Mouse (Mus musculus) thymus, postnatal 4 days (tissue): Measurements from ENCODE around the gene Kcnb1.

Experiments
- DNase-seq: peaks from one replicate; pipeline ENCODE4 v3.0.0; 2021

Kcnb1 gene

GRCm38 (mm10) chr2:167123936-167124335 is 66.0 kb downstream of the Kcnb1 start:
- DNase-seq: no peak

GRCm38 (mm10) chr2:167122737-167123136 is 67.2 kb downstream of the Kcnb1 start:
- DNase-seq: no peak

DNA sequence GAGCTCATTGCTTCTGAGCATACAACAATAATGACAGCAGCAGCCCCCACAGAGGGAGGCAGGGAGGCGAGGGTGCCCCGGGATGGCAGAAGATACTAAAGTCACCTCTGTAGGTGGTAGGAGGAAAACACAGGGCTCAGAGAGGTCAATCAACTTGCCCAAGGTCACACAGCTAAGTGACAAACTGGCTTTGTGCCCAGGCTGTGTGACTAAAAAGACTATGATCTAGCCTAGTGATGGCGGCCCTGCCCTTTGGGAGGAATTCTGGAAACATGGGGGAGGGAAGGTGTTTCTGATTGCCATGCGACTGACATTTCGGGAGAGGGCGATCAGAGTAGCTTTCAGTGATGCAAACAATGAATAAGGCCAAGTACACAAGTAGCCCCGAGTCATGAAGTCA is 68.0 kb downstream of the Kcnb1 start:
- DNase-seq: no peak

DNA sequence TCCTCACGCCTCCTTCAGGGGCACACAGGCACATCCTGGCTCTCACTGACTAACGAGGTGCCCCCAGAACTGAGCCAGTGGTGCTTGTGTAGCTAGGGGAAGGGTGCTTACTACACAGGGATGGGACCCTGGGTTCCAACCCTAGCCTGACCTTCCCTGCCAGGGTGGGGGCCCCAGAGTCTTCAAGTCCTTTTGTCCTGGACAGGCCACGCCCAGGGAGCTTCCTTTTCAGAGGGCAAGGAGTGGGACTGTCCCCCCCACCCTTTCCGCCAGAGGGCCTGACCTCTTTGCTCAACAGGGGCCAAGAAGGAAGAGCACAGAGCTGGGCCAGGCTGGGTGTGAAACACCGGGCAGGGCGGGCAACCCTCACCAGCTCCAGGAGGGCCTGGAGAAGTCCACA is 68.7 kb downstream of the Kcnb1 start:
- DNase-seq: no peak

- no peak for DNase-seq
Measured at GRCm38 (mm10) chr2:167120186-167120830, 69.6 kb downstream of the Kcnb1 start.

DNA sequence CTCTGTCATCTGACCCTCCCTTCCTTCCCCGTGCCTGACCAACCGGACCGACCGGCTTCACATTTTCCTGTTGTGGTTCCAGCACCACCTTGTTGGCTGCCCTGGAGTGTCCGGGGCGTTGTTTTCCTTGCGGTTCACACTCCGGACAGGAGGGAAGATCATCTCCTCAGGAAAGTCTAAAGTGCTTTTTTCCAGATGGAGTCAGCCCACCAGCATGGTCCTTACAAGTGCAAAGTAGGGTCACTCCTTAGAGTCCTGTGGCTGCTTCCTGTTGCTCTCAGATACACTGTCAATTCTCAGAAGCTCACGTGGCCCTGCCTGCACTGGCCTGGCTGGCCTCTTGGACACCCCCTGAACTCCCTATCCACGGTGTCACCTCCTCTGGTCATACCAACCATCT is 71.9 kb downstream of the Kcnb1 start:
- no peak for DNase-seq

DNA sequence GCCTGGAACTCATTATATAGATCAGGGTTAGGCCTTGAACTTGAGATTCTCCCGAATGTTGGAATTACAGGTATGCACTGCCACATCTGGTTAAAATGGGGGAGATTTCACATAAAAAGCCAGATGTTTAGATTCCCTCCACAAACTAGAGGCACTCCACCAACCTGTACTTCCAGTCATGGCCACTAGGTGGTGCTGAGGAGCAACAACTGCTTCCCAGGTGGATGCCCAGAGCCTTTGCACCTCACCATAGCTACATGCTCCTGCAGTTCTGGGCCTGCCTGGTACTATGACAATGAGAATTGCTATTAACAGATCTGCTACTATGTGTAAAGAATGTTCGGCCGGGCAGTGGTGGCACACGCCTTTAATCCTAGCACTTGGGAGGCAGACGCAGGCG is 77.2 kb downstream of the Kcnb1 start:
- peak; percentile 89 for DNase-seq

- DNase-seq: no peak
Measured at GRCm38 (mm10) chr2:167112259-167112658, 77.7 kb downstream of the Kcnb1 start.

DNA sequence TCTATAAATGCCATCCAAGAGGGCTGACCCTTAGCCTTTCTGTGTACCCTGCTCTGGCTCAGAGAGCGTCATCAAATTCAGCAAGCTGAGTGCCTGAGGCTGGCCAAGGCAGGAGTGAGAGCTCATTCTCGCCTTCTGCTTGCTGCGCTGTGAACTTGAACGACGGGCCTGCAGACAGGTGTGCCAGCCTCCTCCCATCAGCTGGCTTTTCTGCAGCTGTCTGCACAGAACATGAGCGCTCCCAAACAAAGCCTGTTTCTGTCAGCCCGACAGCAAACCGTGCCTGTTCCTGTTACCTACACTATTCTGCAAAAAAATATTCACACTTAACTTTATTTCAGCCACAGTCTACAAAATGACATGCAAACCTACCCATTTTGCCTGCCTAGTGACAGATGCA is 80.4 kb downstream of the Kcnb1 start:
- no peak for DNase-seq

- DNase-seq: no peak
Measured at GRCm38 (mm10) chr2:167103546-167103945, 86.4 kb downstream of the Kcnb1 start.

- peak; percentile 88 for DNase-seq
Measured at GRCm38 (mm10) chr2:167101743-167102441, 88.1 kb downstream of the Kcnb1 start.

DNA sequence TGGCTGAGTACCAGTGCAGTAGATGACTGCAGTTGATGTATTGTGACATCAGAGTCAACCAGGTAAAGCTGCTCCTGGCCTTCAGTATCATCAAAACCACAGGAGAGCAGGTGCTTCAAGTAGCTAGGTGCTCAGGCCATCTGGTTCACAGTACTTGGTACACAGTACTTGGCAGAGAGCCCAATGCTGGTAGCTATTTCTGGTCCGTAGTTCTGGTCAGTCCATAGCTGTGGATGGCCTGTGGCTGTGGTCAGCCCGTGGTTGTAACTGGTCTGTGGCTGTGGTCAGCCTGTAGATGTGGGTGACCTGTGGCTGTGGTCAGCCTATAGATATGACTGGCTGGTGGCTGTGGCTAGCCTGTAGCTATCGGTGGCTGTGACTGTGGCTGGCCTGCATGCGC is 95.3 kb downstream of the Kcnb1 start:
- no peak for DNase-seq

- DNase-seq: no peak
Measured at GRCm38 (mm10) chr2:167093171-167093900, 96.6 kb downstream of the Kcnb1 start.

DNA sequence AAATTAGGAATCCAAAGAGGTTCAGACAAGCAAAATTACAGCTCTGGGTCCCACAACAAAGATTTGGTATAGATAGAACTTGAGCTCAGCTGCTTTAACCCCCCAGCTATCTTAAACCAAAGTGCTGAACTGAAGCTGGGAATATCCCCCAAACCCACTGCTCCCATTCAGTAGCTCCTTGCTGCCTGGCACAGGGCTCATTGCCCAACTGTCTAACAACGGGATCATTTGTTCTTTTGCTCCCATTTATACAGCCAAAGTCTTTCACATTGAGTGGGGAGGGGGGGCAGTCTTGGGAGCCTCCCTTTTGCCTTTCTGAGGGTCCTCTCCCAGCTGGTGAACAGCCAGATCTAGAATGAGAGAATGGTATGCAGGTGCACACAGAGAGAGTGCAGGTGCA is 99.7 kb downstream of the Kcnb1 start:
- DNase-seq: no peak

DNA sequence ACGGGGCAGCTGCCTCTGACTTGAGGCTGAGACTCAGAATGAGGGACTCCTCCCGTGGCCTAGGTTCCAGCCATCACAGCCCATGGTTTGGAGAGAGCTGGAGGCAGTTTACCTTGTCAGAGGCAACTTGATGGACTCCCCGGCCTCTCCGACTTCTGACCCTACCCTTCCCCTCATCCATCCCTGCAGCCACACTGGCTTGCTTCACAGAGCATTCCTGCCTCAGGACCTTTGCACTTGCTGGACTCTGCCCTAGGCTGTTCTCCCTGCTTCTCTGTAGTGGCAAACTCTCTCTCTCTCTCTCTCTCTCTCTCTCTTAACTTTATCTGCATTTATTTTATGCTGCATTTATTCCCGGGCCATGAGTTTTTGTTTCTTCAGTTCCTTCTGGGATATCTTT is 103.1 kb downstream of the Kcnb1 start:
- no peak for DNase-seq

DNA sequence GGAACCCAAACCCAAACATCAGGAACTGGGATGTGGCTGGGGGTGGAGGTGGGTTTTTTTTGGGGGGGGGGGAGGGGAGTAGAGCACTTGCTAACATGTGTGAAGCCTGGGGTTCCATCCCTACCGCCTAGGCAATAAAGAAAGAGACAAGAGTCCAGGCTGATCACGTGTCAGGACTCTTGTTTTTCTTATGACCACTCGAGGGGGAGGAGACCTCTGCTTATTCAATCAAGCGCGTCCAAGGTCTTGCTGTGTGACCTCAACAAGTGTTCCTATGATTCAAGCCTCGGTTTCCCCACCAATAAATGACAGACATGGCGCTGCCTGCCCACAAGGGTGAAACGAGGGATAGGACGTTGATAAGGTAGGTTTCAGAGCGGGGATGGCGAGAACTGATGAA is 103.9 kb downstream of the Kcnb1 start:
- no peak for DNase-seq

GRCm38 (mm10) chr2:167081639-167082038 is 108.3 kb downstream of the Kcnb1 start:
- no peak for DNase-seq

- no peak for DNase-seq
Measured at GRCm38 (mm10) chr2:167081135-167081534, 108.8 kb downstream of the Kcnb1 start.

GRCm38 (mm10) chr2:167080387-167080786 is 109.6 kb downstream of the Kcnb1 start:
- no peak for DNase-seq

DNA sequence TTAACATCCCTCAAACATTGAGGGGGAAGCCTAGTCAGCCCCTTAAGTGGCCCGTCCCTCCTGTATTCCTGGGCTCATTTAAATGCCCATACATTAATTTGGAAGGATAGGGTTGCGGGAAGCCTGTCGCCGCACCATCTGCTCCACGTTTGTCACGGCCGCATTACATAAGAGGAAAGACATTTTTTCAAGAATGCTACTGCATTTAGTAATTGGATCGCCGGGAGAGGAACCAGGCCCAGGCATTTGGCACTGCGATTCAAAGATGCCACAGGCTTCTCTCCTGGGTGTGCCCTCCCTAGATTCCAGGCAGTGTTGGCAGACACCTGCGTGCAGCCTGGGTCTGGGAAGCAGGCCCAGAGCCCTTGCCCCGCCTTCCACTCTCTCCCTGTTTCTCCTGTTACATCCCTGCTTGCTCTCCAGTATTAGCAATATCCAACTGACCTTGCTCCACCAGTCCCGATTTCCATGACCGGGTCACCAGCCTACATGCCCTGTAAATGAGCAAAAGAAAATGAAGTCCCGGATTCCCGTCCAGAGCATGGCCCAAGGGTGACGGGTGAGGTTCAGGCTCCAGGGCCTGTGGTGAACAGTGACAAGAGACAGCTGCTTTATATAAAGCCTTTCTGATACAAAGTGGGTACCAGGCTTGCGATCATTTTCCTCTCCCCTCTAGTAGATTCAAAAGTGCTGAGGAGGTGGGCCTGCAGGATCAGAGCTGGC is 110.3 kb downstream of the Kcnb1 start:
- no peak for DNase-seq

GRCm38 (mm10) chr2:167078931-167079495 is 110.9 kb downstream of the Kcnb1 start:
- no peak for DNase-seq

DNA sequence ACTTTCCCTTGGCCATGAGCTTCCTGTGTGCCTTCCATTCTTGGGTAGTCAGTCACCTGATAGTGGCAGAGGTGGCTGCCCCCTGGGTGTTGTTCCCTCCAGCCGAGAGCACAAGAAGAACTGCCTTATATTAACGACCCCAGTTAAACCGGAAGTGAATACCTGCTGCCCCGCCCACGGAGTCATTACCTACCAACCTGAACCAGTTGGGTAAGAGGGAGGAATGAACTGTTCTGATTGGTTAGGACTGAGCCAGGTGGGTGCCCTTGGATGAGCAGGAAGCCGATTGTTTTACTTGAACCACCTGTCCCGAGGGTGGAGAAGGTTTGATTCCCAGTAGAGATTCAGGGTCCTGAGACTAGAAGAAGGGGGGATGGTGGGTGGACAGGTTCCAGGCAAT is 111.5 kb downstream of the Kcnb1 start:
- no peak for DNase-seq
